Mouse (Mus musculus) ES-Bruce4 (cell line): ENCODE measurements around the gene Ppard.

Source experiments
- CTCF ChIP-seq: IDR thresholded peaks from one replicate; pipeline ENCODE4 v1.8.1; 2011; ENCODE audit warnings: low read depth, low read length
- EP300 ChIP-seq: IDR thresholded peaks from 2 replicates; pipeline ENCODE4 v1.6.1; 2011; ENCODE audit warnings: low read depth, low read length; ENCODE audit not compliant: insufficient read depth

DNA sequence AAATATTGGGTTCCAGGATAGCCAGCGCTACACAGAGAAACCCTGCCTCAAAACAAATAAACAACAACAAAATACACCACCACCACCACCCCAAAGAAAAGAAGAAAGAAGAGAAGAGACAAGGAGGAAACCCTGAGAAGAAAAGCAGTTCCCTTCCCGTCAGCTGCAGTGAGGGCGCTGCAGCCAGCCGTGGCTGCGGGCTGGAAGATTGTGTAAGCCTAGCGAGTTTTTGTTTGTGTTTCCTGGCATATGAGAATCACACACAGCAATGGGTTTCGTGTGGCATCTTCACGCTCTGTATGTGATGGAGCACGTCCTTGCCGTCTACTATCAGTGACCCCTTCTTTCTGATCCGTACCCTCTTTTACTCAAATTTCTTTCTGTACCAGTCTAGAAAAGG is 14.1 kb downstream of the Ppard start:
- TF ChIP-seq CTCF (no peak), EP300 (no peak)
